Mouse (Mus musculus) G1E (cell line): ENCODE measurements around the gene Baiap2.

Experiments
- CTCF ChIP-seq: IDR thresholded peaks from 2 replicates; pipeline ENCODE4 v1.5.1; 2012; ENCODE audit warnings: low read depth, low read length, inconsistent platforms, mixed read lengths
- GATA2 ChIP-seq: IDR thresholded peaks from 2 replicates; pipeline ENCODE4 v1.6.1; 2012; ENCODE audit warnings: low read depth, low read length, inconsistent platforms, borderline replicate concordance

GRCm38 (mm10) chr11:119967892-119968291 lies 25.3 kb downstream of the Baiap2 start:
- TF ChIP-seq GATA2 (no peak), CTCF (no peak)
